Mouse (Mus musculus): ENCODE data around the gene Gm20379. TPM values are rescaled to one million over a fixed set of nuclear protein-coding genes. Genes with fewer than 3 reads are reported as not detected.
A peak's percentile ranks its signal among the peaks of the same experiment; 100 is the strongest.

Gene Gm20379
- polyA plus RNA-seq, 1 experiment = not detected

- no peak overlapping the region for H3K27ac ChIP-seq (ENCODE audit: insufficient read depth, low read depth, low read length)
- H3K4me1 ChIP-seq (ENCODE audit: control insufficient read depth, insufficient read depth, low read length) = peaks cover 5% of the 10 kb centered on the region
- H3K4me3 ChIP-seq (ENCODE audit: insufficient read depth, low read depth, low read length) = no peak overlapping the region
- TF ChIP-seq CTCF (IDR thresholded peaks at IDR 0.05; ENCODE audit: insufficient read depth, low read depth, low read length) = no peak
- TF ChIP-seq POLR2A (IDR thresholded peaks at IDR 0.05; ENCODE audit: insufficient read depth, low read depth, low read length) = no peak
- 82% methylated on average over 6 of the region's 6 CpGs for WGBS
Measured at GRCm38 (mm10) chr13:92351100-92351499, 45.3 kb downstream of the Gm20379 start.

- H3K27ac ChIP-seq (ENCODE audit: insufficient read depth, low read depth, low read length) = no peak overlapping the region; the same call in 1 of the 2 replicates
- WGBS = 4% methylated on average over 4 of the region's 4 CpGs
- TF ChIP-seq CTCF (IDR thresholded peaks at IDR 0.05; ENCODE audit: insufficient read depth, low read depth, low read length) (no peak), POLR2A (IDR thresholded peaks at IDR 0.05; ENCODE audit: insufficient read depth, low read depth, low read length) (no peak)
Measured at GRCm38 (mm10) chr13:92353956-92354355, 48.2 kb downstream of the Gm20379 start.

GRCm38 (mm10) chr13:92354456-92355271 lies 48.9 kb downstream of the Gm20379 start, which contains the start of the genes Dhfr and Msh3:
TSS of gene Dhfr (plus strand) at chr13:92354726.
TSS of gene Msh3 (minus strand) at chr13:92355003.
- WGBS = under 1% methylated on average over 76 of the region's 76 CpGs

More at GRCm38 (mm10) chr13:92353956-92354355, 48.2 kb downstream of the Gm20379 start:
- Histone ChIP-seq H3K4me3 (ENCODE audit: insufficient read depth, low read depth, low read length) (peak overlapping the region; percentile 86), H3K4me1 (ENCODE audit: control insufficient read depth, insufficient read depth, low read length) (peaks cover 5% of the 10 kb centered on the region)

GRCm38 (mm10) chr13:92355272-92355643 lies 49.5 kb downstream of the Gm20379 start:
- Histone ChIP-seq H3K4me3 (ENCODE audit: insufficient read depth, low read depth, low read length) (peak overlapping the region; percentile 86), H3K27ac (ENCODE audit: insufficient read depth, low read depth, low read length) (no peak overlapping the region), H3K4me1 (ENCODE audit: control insufficient read depth, insufficient read depth, low read length) (peaks cover 5% of the 10 kb centered on the region)
- under 1% methylated on average over 24 of the region's 24 CpGs for WGBS
- TF ChIP-seq CTCF (IDR thresholded peaks at IDR 0.05; ENCODE audit: insufficient read depth, low read depth, low read length) (no peak), POLR2A (IDR thresholded peaks at IDR 0.05; ENCODE audit: insufficient read depth, low read depth, low read length) (no peak)

More at GRCm38 (mm10) chr13:92354456-92355271, 48.9 kb downstream of the Gm20379 start, which contains the start of the genes Dhfr and Msh3:
- Histone ChIP-seq H3K4me3 (ENCODE audit: insufficient read depth, low read depth, low read length) (peak within 1 kb of the TSS; percentile 86), H3K27ac (ENCODE audit: insufficient read depth, low read depth, low read length) (peak within 1 kb of the TSS; percentile 78), H3K4me1 (ENCODE audit: control insufficient read depth, insufficient read depth, low read length) (peaks cover 5% of the 10 kb centered on the region)
- TF ChIP-seq CTCF (IDR thresholded peaks at IDR 0.05; ENCODE audit: insufficient read depth, low read depth, low read length) (peak; percentile 92), POLR2A (IDR thresholded peaks at IDR 0.05; ENCODE audit: insufficient read depth, low read depth, low read length) (peak; percentile 95)

GRCm38 (mm10) chr13:92356376-92356775 lies 50.6 kb downstream of the Gm20379 start:
- 76% methylated on average over 7 of the region's 7 CpGs for WGBS
- no peak overlapping the region for H3K4me3 ChIP-seq (ENCODE audit: insufficient read depth, low read depth, low read length)
- TF ChIP-seq POLR2A (IDR thresholded peaks at IDR 0.05; ENCODE audit: insufficient read depth, low read depth, low read length) = no peak
- TF ChIP-seq CTCF (IDR thresholded peaks at IDR 0.05; ENCODE audit: insufficient read depth, low read depth, low read length) = no peak
- H3K27ac ChIP-seq (ENCODE audit: insufficient read depth, low read depth, low read length) = no peak overlapping the region
- H3K4me1 ChIP-seq (ENCODE audit: control insufficient read depth, insufficient read depth, low read length) = peaks cover 5% of the 10 kb centered on the region

Other genes with a start within 250 kb of the Gm20379 start
- not detected in 2 replicates for gene Rasgrf2, start 174.3 kb upstream of the Gm20379 start, polyA plus RNA-seq (2012; ENCODE audit: insufficient read depth, insufficient read length, low replicate concordance, missing spikeins)
- gene Dhfr, start 48.7 kb downstream of the Gm20379 start, polyA plus RNA-seq (2012; ENCODE audit: insufficient read depth, insufficient read length, low replicate concordance, missing spikeins) = not detected in 2 replicates
- not detected in 2 replicates for gene Msh3, start 49.0 kb downstream of the Gm20379 start, polyA plus RNA-seq (2012; ENCODE audit: insufficient read depth, insufficient read length, low replicate concordance, missing spikeins)
- gene Ankrd34b, start 119.9 kb downstream of the Gm20379 start, polyA plus RNA-seq (2012; ENCODE audit: insufficient read depth, insufficient read length, low replicate concordance, missing spikeins) = not detected in 2 replicates
- not detected in 2 replicates for gene Fam151b, start 178.0 kb downstream of the Gm20379 start, polyA plus RNA-seq (2012; ENCODE audit: insufficient read depth, insufficient read length, low replicate concordance, missing spikeins)
- not detected in 2 replicates for gene Zfyve16, start 224.9 kb downstream of the Gm20379 start, polyA plus RNA-seq (2012; ENCODE audit: insufficient read depth, insufficient read length, low replicate concordance, missing spikeins)

All from olfactory bulb, adult 2 months (tissue).